Mouse (Mus musculus) liver, embryonic 16.5 days (tissue): Measurements from ENCODE around the gene Hsd17b7. TPM values are rescaled to one million over a fixed set of nuclear protein-coding genes. Genes with fewer than 3 reads are reported as not detected.

Source experiments
- ATAC-seq: fragments of 200-750 bp; cut with Nextera tagmentation; 2 replicates; pipeline ENCODE4 v1.8.0; 2017; ENCODE audit warnings: low read depth, mild to moderate bottlenecking, moderate number of reproducible peaks, moderate library complexity
- H3K27ac ChIP-seq: fragments of 300-500 bp; sonication (generic); 2 replicates; pipeline ENCODE4 v1.5.1; 2014; ENCODE audit warnings: mild to moderate bottlenecking, low read length
- H3K27me3 ChIP-seq: fragments of 300-500 bp; sonication (generic); 2 replicates; pipeline ENCODE4 v1.6.1; 2014; ENCODE audit warnings: low read depth, low read length, mixed read lengths; ENCODE audit not compliant: control insufficient read depth, insufficient read depth
- H3K36me3 ChIP-seq: fragments of 300-500 bp; sonication (generic); 2 replicates; pipeline ENCODE4 v1.6.1; 2014; ENCODE audit warnings: mild to moderate bottlenecking; ENCODE audit not compliant: control insufficient read depth, insufficient read depth
- H3K4me1 ChIP-seq: fragments of 300-500 bp; sonication (generic); 2 replicates; pipeline ENCODE4 v1.6.1; 2014; ENCODE audit warnings: low read depth, low read length, mixed read lengths; ENCODE audit not compliant: control insufficient read depth
- H3K4me2 ChIP-seq: fragments of 300-500 bp; sonication (generic); 2 replicates; pipeline ENCODE4 v1.6.1; 2014; ENCODE audit warnings: low read depth, low read length, mixed read lengths
- H3K4me3 ChIP-seq: fragments of 300-500 bp; sonication (generic); 2 replicates; pipeline ENCODE4 v1.5.1; 2014; ENCODE audit warnings: low read depth, mild to moderate bottlenecking, low read length
- H3K9ac ChIP-seq: fragments of 300-500 bp; sonication (generic); 2 replicates; pipeline ENCODE4 v1.6.1; 2014; ENCODE audit warnings: low read depth, low read length
- H3K9me3 ChIP-seq: fragments of 300-500 bp; sonication (generic); replicated peaks from 2 replicates; pipeline ENCODE4 v1.6.1; 2016; ENCODE audit warnings: low read length; ENCODE audit not compliant: control insufficient read depth
- WGBS: fragments of 180-500 bp; shearing (Covaris S2); extraction: QIAGEN DNeasy Blood & Tissue Kit; methylation state at CpG from one replicate; pipeline ENCODE4 v1.1.7; 2014; ENCODE audit not compliant: insufficient replicate concordance; 5-methylcytosine and 5-hydroxymethylcytosine counted together
- polyA plus RNA-seq: library from polyadenylated mRNA; unstranded; fragments of >200 nt; fragmentation: Nextera tagmentation; extraction: Ambion mirVana; gene quantifications from 2 replicates; pipeline ENCODE4 v1.2.1, GENCODE M21; 2015

Gene Hsd17b7
- polyA plus RNA-seq, 1 experiment from 2014 or later = 12.3 TPM

DNA sequence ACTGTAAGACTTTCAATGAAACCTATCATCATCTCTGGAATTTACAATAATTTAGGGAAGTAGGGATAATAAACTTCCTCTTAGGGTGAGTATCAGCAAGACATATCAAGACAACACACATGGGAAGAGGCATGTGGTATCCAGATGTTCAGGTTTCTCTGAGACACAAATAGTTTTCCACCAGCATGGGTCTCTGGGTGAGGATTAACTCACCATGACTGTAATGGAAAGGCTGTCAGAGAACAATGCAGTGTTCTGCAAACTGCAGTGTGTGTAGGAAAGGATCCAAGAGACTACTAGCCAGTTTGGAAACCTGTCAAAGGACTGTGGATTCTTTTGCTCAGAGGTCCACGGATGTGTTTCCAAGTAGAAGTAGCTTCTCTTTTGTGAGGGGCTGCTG, 17.1 kb upstream of the Hsd17b7 start:
- Histone ChIP-seq H3K4me3 (no peak overlapping the region), H3K27me3 (no peaks in the 10 kb centered on the region), H3K4me1 (no peaks in the 10 kb centered on the region), H3K36me3 (no peaks in the 10 kb centered on the region), H3K9me3 (no peaks in the 10 kb centered on the region), H3K4me2 (no peak overlapping the region), H3K9ac (no peak overlapping the region), H3K27ac (no peak overlapping the region)
- 61% methylated on average over 1 of the region's 1 CpGs for WGBS
- ATAC-seq = no peak

DNA sequence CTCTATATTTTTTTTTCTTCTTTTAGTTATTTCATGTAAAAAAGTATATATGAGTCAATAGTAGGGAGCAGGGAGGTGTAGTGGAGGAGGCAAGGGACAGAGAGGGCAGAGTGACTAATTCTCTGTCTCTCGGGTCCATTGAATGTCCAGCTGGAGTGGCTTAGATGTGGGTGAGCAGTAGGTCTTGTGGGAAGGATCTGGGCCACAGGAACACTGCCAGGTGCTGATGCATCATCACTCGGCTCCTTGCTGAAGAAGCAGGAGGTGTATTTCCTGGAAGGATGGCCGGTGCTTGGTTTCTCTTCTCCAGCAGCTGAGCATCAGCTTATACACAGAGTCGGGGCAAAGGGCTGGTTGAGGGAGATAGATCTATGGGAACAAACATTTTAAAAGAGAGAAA, 8.6 kb upstream of the Hsd17b7 start:
- no peak overlapping the region for H3K4me3 ChIP-seq
- H3K27me3 ChIP-seq = no peaks in the 10 kb centered on the region
- no peaks in the 10 kb centered on the region for H3K36me3 ChIP-seq
- H3K9ac ChIP-seq = no peak overlapping the region
- no peak for ATAC-seq
- no peak overlapping the region for H3K27ac ChIP-seq
- no peaks in the 10 kb centered on the region for H3K9me3 ChIP-seq
- no peak overlapping the region for H3K4me2 ChIP-seq
- 66% methylated on average over 4 of the region's 4 CpGs for WGBS
- H3K4me1 ChIP-seq = no peaks in the 10 kb centered on the region

DNA sequence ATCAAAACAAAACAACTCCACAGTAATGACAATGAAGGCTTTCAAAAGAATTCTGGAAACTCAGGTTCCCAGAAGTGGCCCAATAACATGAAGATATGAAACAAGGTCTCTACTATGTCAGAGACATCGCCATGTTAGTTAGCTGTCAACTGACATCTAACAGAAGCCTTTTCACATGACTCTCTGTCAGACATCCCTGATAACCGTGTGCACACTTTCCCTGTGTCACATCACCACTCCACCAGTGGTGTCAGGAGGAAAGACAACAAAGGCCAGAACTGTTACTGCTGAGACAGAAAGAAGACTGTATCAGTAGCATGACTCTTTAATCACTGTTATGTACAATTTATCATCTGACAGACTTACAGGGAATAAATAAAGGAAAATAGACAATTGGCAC, 3.0 kb upstream of the Hsd17b7 start:
- H3K27ac ChIP-seq = no peak overlapping the region
- H3K4me3 ChIP-seq = no peak overlapping the region
- H3K4me1 ChIP-seq = peaks cover 8% of the 10 kb centered on the region
- H3K27me3 ChIP-seq = no peaks in the 10 kb centered on the region
- WGBS = 54% methylated on average over 2 of the region's 2 CpGs
- H3K36me3 ChIP-seq = no peaks in the 10 kb centered on the region
- H3K9ac ChIP-seq = no peak overlapping the region
- no peak for ATAC-seq
- H3K4me2 ChIP-seq = no peak overlapping the region
- H3K9me3 ChIP-seq = no peaks in the 10 kb centered on the region

DNA sequence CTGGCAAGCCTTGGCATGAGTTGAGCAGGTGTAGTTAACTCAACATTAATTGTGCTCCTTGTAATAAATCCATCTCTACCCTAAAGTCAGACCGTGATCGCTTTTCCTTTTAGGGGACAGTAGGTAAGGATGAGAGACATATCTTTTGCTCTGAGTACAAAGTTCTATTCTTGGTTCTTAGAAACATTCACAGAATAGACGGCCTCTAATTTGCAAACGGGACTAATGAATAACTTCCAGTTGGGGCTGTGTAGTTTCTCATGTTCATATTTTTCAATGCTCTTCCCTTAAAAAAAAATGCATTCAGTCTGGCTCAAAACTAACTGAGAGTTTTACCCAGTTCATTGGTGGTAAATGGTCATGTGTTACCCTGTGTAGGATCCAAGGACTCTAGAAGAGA, 1.9 kb upstream of the Hsd17b7 start:
- WGBS = 78% methylated on average over 4 of the region's 4 CpGs
- Histone ChIP-seq H3K4me3 (no peak overlapping the region), H3K9me3 (no peaks in the 10 kb centered on the region), H3K36me3 (no peaks in the 10 kb centered on the region), H3K9ac (no peak overlapping the region), H3K4me2 (no peak overlapping the region), H3K4me1 (peaks cover 8% of the 10 kb centered on the region), H3K27me3 (no peaks in the 10 kb centered on the region), H3K27ac (no peak overlapping the region)
- no peak for ATAC-seq

DNA sequence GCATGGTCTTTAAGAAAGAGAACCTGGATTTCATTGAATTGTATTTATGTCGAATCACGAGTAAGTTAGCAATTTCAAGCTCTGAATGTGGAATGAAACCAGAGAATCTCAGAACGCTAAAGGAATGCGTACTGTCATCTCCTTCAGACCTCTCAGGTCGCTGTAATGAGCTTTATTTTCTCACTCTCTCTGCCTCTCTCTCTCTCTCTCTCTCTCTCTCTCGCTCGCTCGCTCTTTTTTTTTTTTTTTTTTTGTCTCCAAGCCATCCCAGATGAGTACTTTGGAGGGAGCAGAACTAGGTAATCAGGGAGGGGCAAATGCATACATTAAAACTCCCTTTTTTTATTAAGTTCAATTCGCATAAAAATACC, 460 bp upstream of the Hsd17b7 start:
- WGBS = 0% methylated on average over 6 of the region's 9 CpGs
- ATAC-seq = no peak
- Histone ChIP-seq H3K36me3 (no peaks in the 10 kb centered on the region), H3K4me2 (peak overlapping the region; percentile 94), H3K9me3 (no peaks in the 10 kb centered on the region), H3K27me3 (no peaks in the 10 kb centered on the region), H3K9ac (peak overlapping the region; percentile 60), H3K27ac (peak overlapping the region; percentile 69; the same call in 1 of the 2 replicates), H3K4me1 (peaks cover 8% of the 10 kb centered on the region), H3K4me3 (peak overlapping the region; percentile 69)

DNA sequence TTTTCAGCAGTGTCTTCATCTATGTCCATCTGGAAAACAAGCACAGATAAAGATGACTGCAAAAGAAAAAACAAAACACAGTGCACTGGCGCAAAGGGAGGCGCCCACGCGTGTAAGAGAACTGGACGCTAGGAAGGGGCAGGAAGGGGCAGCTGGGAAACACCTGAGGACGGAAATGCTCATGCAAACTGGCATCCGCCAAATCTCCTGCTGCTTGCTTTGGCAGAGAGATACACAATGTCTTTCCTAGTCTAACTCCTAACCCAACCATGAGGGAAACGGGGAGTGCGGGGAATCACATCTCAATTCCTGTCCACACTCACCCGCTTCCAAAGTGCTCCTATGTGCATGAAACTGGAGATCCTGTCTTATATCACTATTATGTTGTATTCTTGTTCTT, 15.9 kb downstream of the Hsd17b7 start:
- no peak overlapping the region for H3K27ac ChIP-seq
- no peak overlapping the region for H3K4me2 ChIP-seq
- WGBS = 88% methylated on average over 10 of the region's 10 CpGs
- H3K9ac ChIP-seq = no peak overlapping the region
- H3K27me3 ChIP-seq = no peaks in the 10 kb centered on the region
- ATAC-seq = no peak
- no peaks in the 10 kb centered on the region for H3K9me3 ChIP-seq
- peaks cover 5% of the 10 kb centered on the region; the same call in 1 of the 2 replicates for H3K36me3 ChIP-seq
- no peaks in the 10 kb centered on the region for H3K4me1 ChIP-seq
- H3K4me3 ChIP-seq = no peak overlapping the region

DNA sequence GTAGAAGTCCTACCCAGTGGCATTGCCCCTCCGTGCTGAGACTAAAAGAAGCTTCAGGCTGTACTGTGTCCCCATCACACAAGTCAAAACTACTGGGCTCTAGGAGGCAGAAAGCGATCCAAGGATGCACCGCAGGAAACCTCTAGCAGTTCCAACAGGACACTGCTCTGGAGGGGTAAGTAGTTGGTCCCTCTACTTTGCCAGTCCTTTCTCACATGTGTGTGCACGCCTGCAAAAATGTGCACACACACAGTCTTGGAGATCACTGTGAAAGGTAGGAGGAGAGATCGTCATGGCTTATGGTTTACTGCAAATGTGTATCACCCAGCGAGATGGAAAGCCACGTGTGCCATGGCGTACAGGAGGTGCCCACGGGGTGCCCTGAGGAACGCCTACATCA, 16.4 kb downstream of the Hsd17b7 start:
- Histone ChIP-seq H3K9me3 (no peaks in the 10 kb centered on the region), H3K36me3 (peaks cover 5% of the 10 kb centered on the region; the same call in 1 of the 2 replicates), H3K4me1 (no peaks in the 10 kb centered on the region), H3K4me3 (no peak overlapping the region), H3K27ac (no peak overlapping the region), H3K9ac (no peak overlapping the region), H3K4me2 (no peak overlapping the region), H3K27me3 (no peaks in the 10 kb centered on the region)
- WGBS = 77% methylated on average over 10 of the region's 10 CpGs
- ATAC-seq = no peak

DNA sequence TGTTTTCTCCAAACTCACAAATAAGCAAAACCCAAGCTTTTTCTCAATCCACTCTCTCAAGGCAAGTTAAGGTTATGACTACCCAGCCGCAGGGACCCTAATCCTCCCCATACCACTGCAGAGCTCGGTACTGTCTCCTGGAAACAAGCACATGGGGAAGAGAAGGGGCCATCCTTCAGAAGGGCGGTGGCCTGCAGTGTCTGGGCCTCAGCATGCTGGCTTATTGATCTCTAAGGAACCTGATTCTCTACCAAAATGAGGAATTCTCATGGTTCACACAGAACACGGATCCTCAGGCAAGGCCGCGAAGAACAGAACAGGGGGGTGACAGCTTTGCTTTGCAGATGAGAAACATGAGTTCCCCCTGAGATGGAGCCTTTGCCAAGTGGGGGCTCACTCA, 17.5 kb downstream of the Hsd17b7 start:
- ATAC-seq = no peak
- peaks cover 5% of the 10 kb centered on the region; the same call in 1 of the 2 replicates for H3K36me3 ChIP-seq
- H3K4me2 ChIP-seq = no peak overlapping the region
- 85% methylated on average over 6 of the region's 6 CpGs for WGBS
- H3K4me3 ChIP-seq = no peak overlapping the region
- no peaks in the 10 kb centered on the region for H3K4me1 ChIP-seq
- H3K9ac ChIP-seq = no peak overlapping the region
- no peak overlapping the region for H3K27ac ChIP-seq
- no peaks in the 10 kb centered on the region for H3K27me3 ChIP-seq
- no peaks in the 10 kb centered on the region for H3K9me3 ChIP-seq

DNA sequence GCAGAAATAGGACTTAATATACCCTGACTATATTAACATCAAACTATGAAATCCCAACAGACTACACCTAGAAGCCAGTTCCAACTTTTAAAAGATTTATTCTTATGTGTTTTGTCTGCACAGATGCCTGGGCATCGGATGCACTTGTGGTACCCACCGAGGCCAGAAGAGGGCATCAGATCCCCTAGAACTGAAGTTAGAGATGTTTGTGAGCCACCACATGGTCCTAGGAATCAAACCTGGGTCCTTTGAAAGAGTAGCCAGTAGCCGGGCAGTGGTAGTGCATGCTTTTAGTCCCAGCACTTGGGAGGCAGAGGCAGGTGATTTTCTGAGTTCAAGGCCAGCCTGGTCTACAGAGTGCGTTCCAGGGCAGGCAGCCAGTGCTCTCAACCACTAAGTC, 18.4 kb downstream of the Hsd17b7 start:
- WGBS = 74% methylated on average over 4 of the region's 4 CpGs

More for the DNA sequence above, 18.4 kb downstream of the Hsd17b7 start:
- Histone ChIP-seq H3K9me3 (no peaks in the 10 kb centered on the region), H3K36me3 (peaks cover 5% of the 10 kb centered on the region; the same call in 1 of the 2 replicates), H3K4me2 (no peak overlapping the region), H3K4me3 (no peak overlapping the region), H3K27me3 (no peaks in the 10 kb centered on the region), H3K9ac (no peak overlapping the region), H3K4me1 (no peaks in the 10 kb centered on the region), H3K27ac (no peak overlapping the region)
- ATAC-seq = no peak
